19 mouse cellular contexts compared by ENCODE assay signal in genomic region chr10:83013984-83014383, GRCm38 (mm10). TPM values are rescaled to one million over a fixed set of nuclear protein-coding genes. Genes with fewer than 3 reads are reported as not detected.
A peak's percentile ranks its signal among the peaks of the same experiment; 100 is the strongest.
DNase-seq lines count a peak whose midpoint lies in the region; ATAC-seq and TF ChIP-seq lines count a peak whose summit lies in the region.
"Had no signal": no experiment of that assay in that cellular context is flagged by ENCODE, and none has a peak within 500 bp of the region (broad histone marks: within the 10 kb centered on the region; RNA-seq: fewer than 3 reads in every experiment).

No protein-coding gene starts in this region.

- ATAC-seq in G1E (ENCODE audit: extremely low read depth, insufficient number of reproducible peaks, low FRiP score, poor library complexity, severe bottlenecking), result no peak
- ATAC-seq in liver, embryonic 15.5 days (ENCODE audit: insufficient read depth), result peak; percentile 63
- no peak; the same call in 1 of the 2 replicates for ATAC-seq in kidney, embryonic 15.5 days (replicated peaks; ENCODE audit: low FRiP score)
- ATAC-seq: hindbrain, embryonic 16.5 days had no signal

- peak overlapping the region; percentile 15; the same call in 1 of the 2 replicates for H3K4me3 ChIP-seq in heart, embryonic 10.5 days
- no peak overlapping the region for H3K4me3 ChIP-seq in heart, adult 2 months
- peak overlapping the region; percentile 7; the same call in 1 of the 2 replicates for H3K4me3 ChIP-seq in G1E (ENCODE audit: low read depth, low read length)
- H3K4me3 ChIP-seq in erythroblast, embryonic 14.5 days (replicated peaks), result peak overlapping the region; percentile 1
- peak overlapping the region; percentile 4; the same call in 1 of the 2 replicates for H3K4me3 ChIP-seq in liver, embryonic 15.5 days (replicated peaks)
- H3K4me3 ChIP-seq in kidney, embryonic 15.5 days (replicated peaks), result no peak overlapping the region
- H3K4me3 ChIP-seq: embryonic facial prominence, embryonic 13.5 days; forebrain, embryonic 12.5 days; midbrain, embryonic 12.5 days; neural tube, embryonic 15.5 days had no signal

- no peaks in the 10 kb centered on the region for H3K9me3 ChIP-seq in heart, embryonic 10.5 days
- H3K9me3 ChIP-seq in G1E (replicated peaks), result peaks cover 12% of the 10 kb centered on the region
- peaks cover 9% of the 10 kb centered on the region for H3K9me3 ChIP-seq in erythroblast, embryonic 14.5 days (ENCODE audit: control insufficient read depth, low read length)
- H3K9me3 ChIP-seq in liver, embryonic 15.5 days (replicated peaks), result no peaks in the 10 kb centered on the region
- H3K9me3 ChIP-seq in kidney, embryonic 15.5 days (replicated peaks), result no peaks in the 10 kb centered on the region
- H3K9me3 ChIP-seq: embryonic facial prominence, embryonic 13.5 days; forebrain, embryonic 12.5 days; midbrain, embryonic 12.5 days; neural tube, embryonic 15.5 days had no signal

- no peak for TF ChIP-seq POLR2A in heart, adult 2 months (IDR thresholded peaks at IDR 0.05; ENCODE audit: insufficient read depth, low read depth, low read length)

- no peak overlapping the region for H3K9ac ChIP-seq in heart, adult 2 months (ENCODE audit: low read depth, low read length)
- peak overlapping the region; percentile 49; the same call in 1 of the 2 replicates for H3K9ac ChIP-seq in liver, embryonic 15.5 days
- no peak overlapping the region for H3K9ac ChIP-seq in kidney, embryonic 15.5 days
- H3K9ac ChIP-seq: embryonic facial prominence, embryonic 13.5 days; forebrain, embryonic 12.5 days; midbrain, embryonic 12.5 days; neural tube, embryonic 15.5 days had no signal

- peak overlapping the region; percentile 56 for H3K27ac ChIP-seq in heart, embryonic 10.5 days
- H3K27ac ChIP-seq in heart, adult 2 months, result no peak overlapping the region
- peak overlapping the region; percentile 95 for H3K27ac ChIP-seq in liver, embryonic 15.5 days (replicated peaks)
- no peak overlapping the region for H3K27ac ChIP-seq in kidney, embryonic 15.5 days
- H3K27ac ChIP-seq: embryonic facial prominence, embryonic 13.5 days; forebrain, embryonic 12.5 days; midbrain, embryonic 12.5 days; neural tube, embryonic 15.5 days had no signal

- TF ChIP-seq CTCF in heart, adult 2 months (IDR thresholded peaks at IDR 0.05), result no peak
- TF ChIP-seq CTCF in G1E (IDR thresholded peaks at IDR 0.05; ENCODE audit: low read depth, low read length), result no peak

- no peaks in the 10 kb centered on the region for H3K79me2 ChIP-seq in heart, adult 2 months (replicated peaks; ENCODE audit: control insufficient read depth, insufficient read depth, low read length)

- H3K4me1 ChIP-seq in heart, embryonic 10.5 days, result peaks cover 30% of the 10 kb centered on the region
- H3K4me1 ChIP-seq in heart, adult 2 months (ENCODE audit: control insufficient read depth, insufficient read depth, low read length), result peaks cover 4% of the 10 kb centered on the region; the same call in 1 of the 2 replicates
- peaks cover 81% of the 10 kb centered on the region for H3K4me1 ChIP-seq in G1E (ENCODE audit: insufficient read depth, low read depth, low read length)
- peaks cover 87% of the 10 kb centered on the region for H3K4me1 ChIP-seq in erythroblast, embryonic 14.5 days (ENCODE audit: control insufficient read depth)
- H3K4me1 ChIP-seq in liver, embryonic 15.5 days (replicated peaks), result peaks cover 81% of the 10 kb centered on the region
- H3K4me1 ChIP-seq in kidney, embryonic 15.5 days, result peaks cover 15% of the 10 kb centered on the region

- no peaks in the 10 kb centered on the region; the same call in 1 of the 2 replicates for H3K36me3 ChIP-seq in heart, embryonic 10.5 days
- H3K36me3 ChIP-seq in heart, adult 2 months (ENCODE audit: control insufficient read depth, insufficient read depth, low read length), result no peaks in the 10 kb centered on the region
- H3K36me3 ChIP-seq in G1E (replicated peaks), result peaks cover 59% of the 10 kb centered on the region
- peaks cover 23% of the 10 kb centered on the region for H3K36me3 ChIP-seq in erythroblast, embryonic 14.5 days (ENCODE audit: control insufficient read depth)
- H3K36me3 ChIP-seq in liver, embryonic 15.5 days (replicated peaks), result 0 out of 2 replicates have a peak, but pooled peaks cover 2% of the 10 kb centered on the region
- H3K36me3 ChIP-seq in kidney, embryonic 15.5 days, result no peaks in the 10 kb centered on the region
- H3K36me3 ChIP-seq: embryonic facial prominence, embryonic 13.5 days; forebrain, embryonic 12.5 days; midbrain, embryonic 12.5 days; neural tube, embryonic 15.5 days had no signal

- H3K4me2 ChIP-seq in liver, embryonic 15.5 days, result peak overlapping the region; percentile 59
- H3K4me2 ChIP-seq in kidney, embryonic 15.5 days, result no peak overlapping the region
- H3K4me2 ChIP-seq: embryonic facial prominence, embryonic 13.5 days; forebrain, embryonic 12.5 days; midbrain, embryonic 12.5 days; neural tube, embryonic 15.5 days had no signal

- WGBS in heart, embryonic 10.5 days, result 29% methylated on average over 4 of the region's 4 CpGs
- WGBS in heart, adult 2 months, result 64% methylated on average over 4 of the region's 4 CpGs
- WGBS in liver, embryonic 15.5 days (ENCODE audit: insufficient replicate concordance), result 28% methylated on average over 4 of the region's 4 CpGs
- 84% methylated on average over 4 of the region's 4 CpGs for WGBS in kidney, embryonic 15.5 days

- intact Hi-C loops in heart, adult 2 months (cut with DNase I), result no loop called here
- intact Hi-C loops in left cerebral cortex, postnatal 36 days (cut with DNase I), result no loop called here

- TF ChIP-seq EP300 in heart, adult 2 months (IDR thresholded peaks at IDR 0.05; ENCODE audit: insufficient read depth, low read depth, low read length), result no peak

- DNase-seq in heart, embryonic 10.5 days (ENCODE audit: low spot score), result no peak
- DNase-seq in heart, adult 2 months, result no peak
- DNase-seq in G1E (ENCODE audit: low spot score), result no peak
- DNase-seq in left cerebral cortex, postnatal 36 days (ENCODE audit: low spot score in 2 of 2), result no peak
- DNase-seq in cerebellum, adult 11 months, result no peak
- DNase-seq: adrenal gland, adult 8-10 months; cerebellum, adult 9-10 months; heart, postnatal 10 days; kidney, adult 8-10 months; lung, postnatal 14 days; thymus, postnatal 4 days had no signal

- H3K27me3 ChIP-seq in heart, embryonic 10.5 days (ENCODE audit: insufficient read depth, poor library complexity, severe bottlenecking), result peaks cover 27% of the 10 kb centered on the region; the same call in 1 of the 2 replicates
- H3K27me3 ChIP-seq in heart, adult 2 months (ENCODE audit: control insufficient read depth, insufficient read depth, low read length), result no peaks in the 10 kb centered on the region
- no peaks in the 10 kb centered on the region for H3K27me3 ChIP-seq in G1E (ENCODE audit: insufficient read depth, low read length)
- H3K27me3 ChIP-seq in erythroblast, embryonic 14.5 days (ENCODE audit: control insufficient read depth), result no peaks in the 10 kb centered on the region
- H3K27me3 ChIP-seq in liver, embryonic 15.5 days, result no peaks in the 10 kb centered on the region
- no peaks in the 10 kb centered on the region for H3K27me3 ChIP-seq in kidney, embryonic 15.5 days
- H3K27me3 ChIP-seq: embryonic facial prominence, embryonic 13.5 days; forebrain, embryonic 12.5 days; midbrain, embryonic 12.5 days; neural tube, embryonic 15.5 days had no signal

RNA-seq across cellular contexts. Expression of gene Chst11, which starts 28.7 kb away (rescaled TPM):
- polyA plus RNA-seq in heart, embryonic 10.5 days (2016; fragmentation: Nextera tagmentation; extraction: Ambion mirVana), result 1.2 and 1.5 TPM in 2 replicates
- 1 to 10 TPM; 3.1 to 3.2 TPM for total RNA-seq in heart, adult 2 months (2021)
- polyA plus RNA-seq in heart, adult 2 months (2012; rRNA removed), result 4.5 and 6.8 TPM in 2 replicates
- total RNA-seq in G1E (2014; fragmentation: Nextera tagmentation) (38.2 and 44.7 TPM in 2 replicates), G1E (2017) (41.5 and 44.6 TPM in 2 replicates)
- 13.1 and 15.6 TPM in 2 replicates for polyA plus RNA-seq in G1E (2012)
- polyA plus RNA-seq in erythroblast, embryonic 14.5 days (2012), result 0.61 and 0.73 TPM in 2 replicates
- polyA plus RNA-seq in liver, embryonic 15.5 days (2015; fragmentation: Nextera tagmentation; extraction: Ambion mirVana), result 1.2 TPM in 2 replicates
- polyA plus RNA-seq in kidney, embryonic 15.5 days (2015; fragmentation: Nextera tagmentation; extraction: Ambion mirVana), result 3.8 and 4.7 TPM in 2 replicates
- total RNA-seq in left cerebral cortex, postnatal 36 days (2021), result 10 to 100 TPM; 29.9 to 33.3 TPM

Comparison
In these comparisons a context has a peak if more than half of its experiments do, and no peak if none do; other contexts are left out.
1. H3K27ac ChIP-seq: peak in heart, embryonic 10.5 days (single experiment) and liver, embryonic 15.5 days (single experiment); none in heart, adult 2 months (single experiment) and kidney, embryonic 15.5 days (single experiment).
2. H3K4me3 ChIP-seq: peak in heart, embryonic 10.5 days (single experiment), G1E (single experiment), erythroblast, embryonic 14.5 days (single experiment) and liver, embryonic 15.5 days (single experiment); none in heart, adult 2 months (single experiment) and kidney, embryonic 15.5 days (single experiment).